Mouse (Mus musculus): Measurements from ENCODE around the gene Fat3. TPM values are rescaled to one million over a fixed set of nuclear protein-coding genes. Genes with fewer than 3 reads are reported as not detected.

Gene Fat3
- polyA plus RNA-seq, 1 experiment = 0.15 TPM

DNA sequence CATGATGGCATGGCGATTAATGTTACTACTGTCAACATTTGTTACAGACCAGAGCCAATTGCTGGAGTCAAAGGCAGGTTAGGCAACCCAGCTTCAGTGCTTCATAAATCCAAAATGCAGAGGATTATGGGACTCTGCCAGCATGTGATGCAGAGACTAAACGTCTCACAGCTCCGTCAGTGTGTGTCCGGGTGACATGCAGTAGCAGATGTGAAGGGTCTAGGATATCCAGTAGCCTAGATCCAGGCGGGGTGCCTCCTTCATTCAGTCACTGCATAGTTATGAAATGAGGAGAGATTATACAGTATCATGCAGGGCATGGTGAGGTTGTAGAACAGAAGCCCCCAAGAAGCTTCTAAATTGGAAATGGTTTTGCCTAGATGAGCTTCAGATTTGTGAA, 379.3 kb downstream of the Fat3 start:
- H3K27me3 ChIP-seq (replicated peaks) = peaks cover 2% of the 10 kb centered on the region
- 0 out of 2 replicates have a peak, but pooled peaks cover 3% of the 10 kb centered on the region for H3K4me1 ChIP-seq
- H3K36me3 ChIP-seq (replicated peaks; ENCODE audit: low read length) = no peaks in the 10 kb centered on the region
- TF ChIP-seq FLI1 (IDR thresholded peaks at IDR 0.05; ENCODE audit: low read length) = no peak
- TF ChIP-seq GATA1 (IDR thresholded peaks at IDR 0.05; ENCODE audit: borderline replicate concordance, low read length) = no peak
- no peak overlapping the region for H3K4me3 ChIP-seq (replicated peaks)
- H3K9me3 ChIP-seq = 0 out of 2 replicates have a peak, but pooled peaks cover 5% of the 10 kb centered on the region

GRCm38 (mm10) chr9:16114821-16115485, 386.1 kb downstream of the Fat3 start:
- TF ChIP-seq GATA1 (IDR thresholded peaks at IDR 0.05; ENCODE audit: borderline replicate concordance, low read length) = no peak
- no peak for TF ChIP-seq FLI1 (IDR thresholded peaks at IDR 0.05; ENCODE audit: low read length)
- Histone ChIP-seq H3K27me3 (replicated peaks) (no peaks in the 10 kb centered on the region), H3K4me1 (peaks cover 15% of the 10 kb centered on the region), H3K4me3 (replicated peaks) (no peak overlapping the region), H3K36me3 (replicated peaks; ENCODE audit: low read length) (no peaks in the 10 kb centered on the region), H3K9me3 (peaks cover 4% of the 10 kb centered on the region; the same call in 1 of the 2 replicates)

DNA sequence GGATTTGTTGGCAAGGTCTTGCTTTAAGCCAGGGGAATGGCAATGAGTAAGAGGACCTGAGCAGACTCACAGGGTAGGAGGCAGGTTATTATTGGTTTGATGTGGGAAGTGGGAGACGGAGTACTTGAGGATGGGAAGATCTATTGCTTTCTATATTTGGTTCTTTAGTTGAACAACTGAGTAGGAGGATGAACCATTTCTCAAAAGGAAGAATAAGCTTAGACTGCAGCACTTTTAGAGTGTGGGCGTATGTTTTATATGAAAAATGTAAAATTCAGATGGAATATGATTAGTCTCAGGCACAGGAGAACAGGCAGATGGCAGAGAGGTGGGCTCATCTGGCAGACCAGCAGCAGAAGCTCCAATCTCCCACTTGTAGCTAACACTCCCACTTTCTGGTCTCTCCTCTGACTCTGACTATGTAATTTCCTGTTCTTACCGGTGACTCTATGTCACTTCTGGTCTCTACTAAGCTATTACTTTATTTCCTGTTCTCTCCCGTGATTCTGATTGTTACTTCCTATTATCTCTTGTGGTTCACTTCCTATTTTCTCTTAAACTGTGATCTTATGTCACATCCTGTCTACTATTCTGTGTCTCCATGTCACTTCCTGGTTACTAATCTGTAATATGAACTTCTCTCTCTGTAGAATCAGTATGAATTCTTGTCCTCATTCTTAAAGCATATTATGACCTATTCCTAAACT, 387.0 kb downstream of the Fat3 start:
- Histone ChIP-seq H3K9me3 (peaks cover 4% of the 10 kb centered on the region; the same call in 1 of the 2 replicates), H3K36me3 (replicated peaks; ENCODE audit: low read length) (no peaks in the 10 kb centered on the region), H3K27me3 (replicated peaks) (no peaks in the 10 kb centered on the region), H3K4me1 (peaks cover 15% of the 10 kb centered on the region), H3K4me3 (replicated peaks) (no peak overlapping the region)
- TF ChIP-seq GATA1 (IDR thresholded peaks at IDR 0.05; ENCODE audit: borderline replicate concordance, low read length) = no peak
- TF ChIP-seq FLI1 (IDR thresholded peaks at IDR 0.05; ENCODE audit: low read length) = no peak

DNA sequence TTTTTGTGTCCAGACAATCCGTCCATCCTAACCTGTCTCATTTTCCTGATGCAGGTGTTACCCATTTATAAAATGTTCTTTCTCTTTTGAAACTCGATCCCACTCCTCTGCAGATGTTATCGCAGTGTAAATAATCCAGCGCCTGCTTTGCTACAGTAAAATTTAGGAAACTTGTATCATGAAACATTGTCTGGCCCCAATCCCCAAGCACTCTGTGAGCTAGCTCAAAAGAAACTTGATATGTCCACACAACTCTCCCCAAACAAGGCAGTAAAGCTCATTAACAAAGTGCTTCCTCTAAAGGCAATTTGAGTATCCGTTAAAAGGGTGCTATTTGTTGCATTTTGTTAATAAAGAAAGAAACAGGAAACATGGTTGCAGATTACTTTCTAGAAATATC, 393.2 kb downstream of the Fat3 start:
- H3K4me3 ChIP-seq (replicated peaks) = no peak overlapping the region
- H3K36me3 ChIP-seq (replicated peaks; ENCODE audit: low read length) = no peaks in the 10 kb centered on the region
- H3K9me3 ChIP-seq = peaks cover 4% of the 10 kb centered on the region; the same call in 1 of the 2 replicates
- no peak for TF ChIP-seq GATA1 (IDR thresholded peaks at IDR 0.05; ENCODE audit: borderline replicate concordance, low read length)
- TF ChIP-seq FLI1 (IDR thresholded peaks at IDR 0.05; ENCODE audit: low read length) = no peak
- no peaks in the 10 kb centered on the region for H3K4me1 ChIP-seq
- H3K27me3 ChIP-seq (replicated peaks) = peaks cover 2% of the 10 kb centered on the region

- no peak overlapping the region for H3K4me3 ChIP-seq (replicated peaks)
Measured at GRCm38 (mm10) chr9:16107386-16107785, 393.7 kb downstream of the Fat3 start.

DNA sequence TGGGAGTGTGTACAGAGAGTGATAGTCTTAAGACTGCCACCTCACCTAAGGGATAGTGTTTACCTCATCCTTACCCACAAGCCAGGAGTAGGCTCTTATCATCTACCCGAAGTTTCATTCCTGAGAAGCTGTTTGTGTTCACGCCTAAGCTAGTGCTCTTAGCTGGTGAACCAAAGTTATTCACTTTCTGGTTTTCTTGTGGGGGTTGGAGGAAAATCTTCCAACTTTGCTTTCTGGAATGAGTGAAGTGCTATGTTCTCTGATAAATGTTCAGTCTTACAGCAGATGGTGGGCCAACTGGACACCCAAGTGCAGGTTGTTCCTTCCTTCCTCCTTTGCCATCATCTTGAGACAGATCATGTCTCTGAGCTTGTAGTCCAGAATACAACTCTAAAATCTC, 402.5 kb downstream of the Fat3 start:
- H3K27me3 ChIP-seq (replicated peaks) = no peaks in the 10 kb centered on the region
- no peaks in the 10 kb centered on the region for H3K9me3 ChIP-seq
- H3K36me3 ChIP-seq (replicated peaks; ENCODE audit: low read length) = no peaks in the 10 kb centered on the region
- H3K4me3 ChIP-seq (replicated peaks) = no peak overlapping the region
- no peak for TF ChIP-seq GATA1 (IDR thresholded peaks at IDR 0.05; ENCODE audit: borderline replicate concordance, low read length)
- TF ChIP-seq FLI1 (IDR thresholded peaks at IDR 0.05; ENCODE audit: low read length) = no peak
- no peaks in the 10 kb centered on the region for H3K4me1 ChIP-seq

More at GRCm38 (mm10) chr9:16107386-16107785, 393.7 kb downstream of the Fat3 start:
- TF ChIP-seq FLI1 (IDR thresholded peaks at IDR 0.05; ENCODE audit: low read length) (no peak), GATA1 (IDR thresholded peaks at IDR 0.05; ENCODE audit: borderline replicate concordance, low read length) (no peak)
- Histone ChIP-seq H3K27me3 (replicated peaks) (peaks cover 2% of the 10 kb centered on the region), H3K4me1 (no peaks in the 10 kb centered on the region), H3K9me3 (peaks cover 4% of the 10 kb centered on the region; the same call in 1 of the 2 replicates), H3K36me3 (replicated peaks; ENCODE audit: low read length) (no peaks in the 10 kb centered on the region)

DNA sequence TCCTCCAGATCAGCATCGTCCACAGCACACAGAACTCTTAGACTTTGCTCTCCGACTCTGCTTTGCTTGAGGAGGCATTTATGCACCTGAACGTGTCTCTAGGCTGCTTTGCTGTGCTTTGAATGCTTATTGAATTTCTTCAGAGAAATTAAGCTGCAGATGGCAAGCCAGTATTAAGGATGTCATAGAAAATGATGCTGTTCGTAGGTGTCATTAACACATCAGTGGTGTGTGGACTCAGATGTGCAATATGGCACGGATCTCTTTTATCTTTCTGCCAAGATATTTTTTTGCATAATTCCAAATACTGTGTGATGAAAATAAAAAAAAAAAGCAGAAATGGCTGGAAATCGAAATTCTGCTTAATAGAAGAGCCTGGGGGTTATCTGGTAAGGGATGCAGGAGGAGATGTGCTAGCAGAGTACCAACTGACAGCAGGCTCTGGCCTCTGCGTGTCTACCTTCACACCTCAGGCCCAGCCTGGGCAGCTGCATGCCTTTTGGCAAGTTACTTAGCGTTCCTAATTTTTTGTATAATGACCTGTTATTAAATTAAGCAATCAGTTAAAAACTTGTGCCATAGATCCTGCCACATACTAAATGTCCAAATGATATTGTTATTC, 407.9 kb downstream of the Fat3 start:
- Histone ChIP-seq H3K4me1 (no peaks in the 10 kb centered on the region), H3K36me3 (replicated peaks; ENCODE audit: low read length) (no peaks in the 10 kb centered on the region), H3K9me3 (no peaks in the 10 kb centered on the region), H3K27me3 (replicated peaks) (no peaks in the 10 kb centered on the region), H3K4me3 (replicated peaks) (no peak overlapping the region)
- no peak for TF ChIP-seq GATA1 (IDR thresholded peaks at IDR 0.05; ENCODE audit: borderline replicate concordance, low read length)
- TF ChIP-seq FLI1 (IDR thresholded peaks at IDR 0.05; ENCODE audit: low read length) = no peak

DNA sequence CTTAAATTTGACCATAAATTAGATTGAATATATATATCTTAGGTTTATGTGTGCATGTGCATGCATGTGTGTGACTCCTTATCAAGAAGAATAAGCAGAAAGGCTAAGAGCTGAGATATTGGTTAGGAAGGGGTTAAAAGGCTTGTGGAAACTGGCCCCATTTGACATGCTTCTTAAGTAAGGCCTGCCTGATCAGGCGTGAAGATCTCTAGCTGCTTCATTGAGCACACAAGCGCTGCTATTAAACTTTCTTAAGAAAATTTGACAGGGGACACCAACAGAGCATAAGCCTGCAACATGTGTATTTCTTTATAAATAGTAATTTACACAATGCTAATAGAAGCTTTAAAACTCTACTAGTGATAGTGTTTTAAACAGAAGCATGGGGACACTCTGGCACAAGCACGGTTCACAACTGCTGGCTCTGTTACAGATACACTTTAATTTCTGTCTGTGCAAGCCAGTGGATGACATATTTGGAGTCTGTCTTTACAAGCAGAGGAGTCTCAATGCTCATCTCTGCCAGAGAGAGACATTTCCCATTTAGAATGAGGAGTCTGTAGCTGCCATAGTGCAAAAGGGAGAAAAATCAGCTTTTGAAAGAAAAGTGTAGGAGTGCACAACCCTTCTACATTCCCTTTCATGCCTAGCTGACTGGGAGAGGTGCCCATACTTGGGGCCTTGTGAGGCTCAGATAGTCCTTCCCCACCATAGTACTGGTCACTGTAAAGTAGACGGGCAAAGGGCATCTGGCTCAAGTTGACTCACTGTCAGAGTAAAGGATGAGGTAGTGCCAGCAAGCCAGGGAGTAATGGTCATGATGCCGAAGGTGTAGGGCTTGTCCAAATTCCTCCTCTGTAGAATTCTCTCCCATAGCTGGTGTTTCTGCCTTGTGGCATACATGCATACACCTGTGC, 408.8 kb downstream of the Fat3 start:
- Histone ChIP-seq H3K36me3 (replicated peaks; ENCODE audit: low read length) (no peaks in the 10 kb centered on the region), H3K27me3 (replicated peaks) (no peaks in the 10 kb centered on the region), H3K9me3 (no peaks in the 10 kb centered on the region), H3K4me3 (replicated peaks) (no peak overlapping the region), H3K4me1 (peaks cover 4% of the 10 kb centered on the region; the same call in 1 of the 2 replicates)
- TF ChIP-seq GATA1 (IDR thresholded peaks at IDR 0.05; ENCODE audit: borderline replicate concordance, low read length) = no peak
- no peak for TF ChIP-seq FLI1 (IDR thresholded peaks at IDR 0.05; ENCODE audit: low read length)

DNA sequence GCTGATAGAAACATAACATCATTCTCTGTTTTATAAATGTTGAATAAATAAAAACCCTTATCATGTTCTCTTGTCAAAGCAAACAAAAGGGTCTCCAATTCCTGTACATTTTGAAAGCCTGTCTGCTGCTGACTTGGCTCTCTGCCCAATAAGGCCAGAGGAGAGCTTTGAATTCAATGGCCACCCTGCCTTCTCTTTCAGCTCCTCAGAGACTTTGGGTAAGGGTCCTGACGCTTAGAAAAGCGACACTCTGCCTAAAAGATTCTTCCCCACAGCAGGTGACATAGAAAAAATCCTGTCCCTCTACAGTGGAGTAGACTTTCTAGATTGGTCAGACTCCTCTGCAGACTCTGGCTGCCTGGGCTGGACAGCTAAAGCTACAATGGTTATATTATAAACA, 421.8 kb downstream of the Fat3 start:
- no peaks in the 10 kb centered on the region for H3K36me3 ChIP-seq (replicated peaks; ENCODE audit: low read length)
- TF ChIP-seq FLI1 (IDR thresholded peaks at IDR 0.05; ENCODE audit: low read length) (no peak), GATA1 (IDR thresholded peaks at IDR 0.05; ENCODE audit: borderline replicate concordance, low read length) (no peak)
- no peaks in the 10 kb centered on the region for H3K27me3 ChIP-seq (replicated peaks)
- H3K4me1 ChIP-seq = no peaks in the 10 kb centered on the region
- no peaks in the 10 kb centered on the region for H3K9me3 ChIP-seq
- no peak overlapping the region for H3K4me3 ChIP-seq (replicated peaks)
